Mouse (Mus musculus): Measurements from ENCODE around the gene Synrg.

Synrg gene

DNA sequence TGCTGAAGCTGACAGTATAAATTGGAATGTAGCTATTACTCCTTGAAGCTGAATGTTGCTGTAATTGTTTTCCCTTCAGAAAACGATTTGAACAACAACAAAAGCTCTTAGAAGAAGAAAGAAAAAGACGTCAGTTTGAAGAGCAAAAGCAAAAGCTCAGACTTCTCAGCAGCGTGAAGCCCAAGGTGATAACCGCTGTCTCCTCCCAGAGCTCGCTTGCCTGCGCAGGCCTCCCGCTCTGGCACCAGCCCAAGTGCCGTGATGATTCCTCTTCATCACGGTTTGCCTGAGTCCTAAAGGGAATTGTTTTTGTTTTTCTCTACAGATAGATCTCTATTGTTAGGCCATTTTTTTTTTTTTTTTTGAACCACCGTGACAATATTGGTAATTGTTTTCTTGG, 17.1 kb downstream of the Synrg start:
- DNase-seq (ENCODE audit: low spot score), result no peak

DNA sequence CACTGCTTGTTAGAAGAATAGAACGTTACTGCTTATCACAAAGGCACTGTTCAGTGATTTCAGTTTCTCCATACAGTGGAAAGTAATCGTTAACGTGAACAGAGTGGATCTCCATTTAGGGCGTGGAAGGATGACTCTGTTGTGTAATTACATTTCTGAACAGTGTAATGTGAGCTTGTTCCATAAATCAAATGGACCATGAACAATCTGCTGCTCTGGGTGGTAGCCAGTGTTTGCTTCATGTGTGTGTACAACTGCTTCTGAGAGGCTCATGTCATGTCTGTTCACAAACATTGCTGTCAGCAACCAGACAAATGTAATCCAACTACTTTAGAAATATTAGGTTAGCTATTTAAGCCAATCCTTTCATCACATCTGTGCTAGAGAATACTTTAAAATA, 27.5 kb downstream of the Synrg start:
- no peak for DNase-seq (ENCODE audit: low spot score)

DNA sequence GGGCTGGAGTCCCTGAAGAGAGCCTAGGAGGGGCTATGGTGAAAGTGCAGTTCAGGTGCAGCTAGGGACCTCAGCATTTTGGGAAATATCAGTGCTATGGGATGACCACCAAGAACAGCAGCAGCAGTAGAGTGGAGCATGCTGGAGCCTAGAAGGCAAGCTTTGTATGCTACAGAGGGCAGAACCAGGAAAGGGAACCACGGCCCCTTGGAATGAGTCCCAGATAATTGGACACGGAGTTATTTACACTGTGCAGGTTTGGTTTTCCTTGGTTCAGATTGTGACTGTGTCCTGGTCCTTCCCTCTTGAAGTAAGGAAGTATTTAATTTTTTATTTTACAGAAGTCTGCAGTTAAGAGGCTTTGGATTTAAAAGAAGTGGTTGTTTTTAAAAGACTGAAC, 29.2 kb downstream of the Synrg start:
- no peak for DNase-seq (ENCODE audit: low spot score)

DNA sequence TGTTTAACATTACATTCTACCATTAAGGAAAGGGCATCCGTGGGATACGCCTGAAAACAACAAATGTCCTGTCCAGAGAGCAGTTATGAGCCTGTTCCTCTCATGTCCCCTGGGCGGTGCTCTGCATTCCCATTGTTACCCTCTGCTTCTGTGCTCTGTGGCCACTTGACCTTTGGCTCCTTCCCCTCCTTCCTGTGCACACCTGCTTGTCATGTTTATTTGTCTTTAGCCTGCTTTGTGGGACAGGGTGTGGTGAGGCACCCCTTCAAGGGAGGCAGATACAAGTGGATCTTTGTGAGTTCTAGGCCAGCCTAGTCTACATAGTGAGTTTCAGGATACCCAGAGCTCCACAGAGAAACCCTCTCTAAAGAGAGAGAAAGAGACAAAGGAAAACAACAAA, 30.3 kb downstream of the Synrg start:
- no peak for DNase-seq (ENCODE audit: low spot score)

DNA sequence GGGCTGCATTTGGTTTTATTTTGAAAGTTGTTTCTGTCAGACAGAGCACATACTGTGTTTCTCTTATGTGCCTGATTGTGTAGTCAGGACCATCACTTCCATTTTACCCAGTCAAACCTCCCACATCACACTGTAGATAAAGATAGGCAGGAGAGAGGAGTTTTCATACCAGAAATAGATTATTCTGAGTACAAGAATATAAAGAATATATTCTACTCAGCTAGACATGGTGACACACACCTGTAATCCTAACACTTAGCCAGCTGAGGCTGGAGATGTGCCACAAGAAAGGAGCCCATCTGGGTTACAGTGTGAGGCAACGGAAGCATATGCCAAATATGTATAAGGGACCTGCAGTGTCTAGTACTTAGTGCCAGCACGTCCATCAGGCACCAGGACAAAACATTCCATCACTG, 31.3 kb downstream of the Synrg start:
- no peak for DNase-seq (ENCODE audit: low spot score)

DNA sequence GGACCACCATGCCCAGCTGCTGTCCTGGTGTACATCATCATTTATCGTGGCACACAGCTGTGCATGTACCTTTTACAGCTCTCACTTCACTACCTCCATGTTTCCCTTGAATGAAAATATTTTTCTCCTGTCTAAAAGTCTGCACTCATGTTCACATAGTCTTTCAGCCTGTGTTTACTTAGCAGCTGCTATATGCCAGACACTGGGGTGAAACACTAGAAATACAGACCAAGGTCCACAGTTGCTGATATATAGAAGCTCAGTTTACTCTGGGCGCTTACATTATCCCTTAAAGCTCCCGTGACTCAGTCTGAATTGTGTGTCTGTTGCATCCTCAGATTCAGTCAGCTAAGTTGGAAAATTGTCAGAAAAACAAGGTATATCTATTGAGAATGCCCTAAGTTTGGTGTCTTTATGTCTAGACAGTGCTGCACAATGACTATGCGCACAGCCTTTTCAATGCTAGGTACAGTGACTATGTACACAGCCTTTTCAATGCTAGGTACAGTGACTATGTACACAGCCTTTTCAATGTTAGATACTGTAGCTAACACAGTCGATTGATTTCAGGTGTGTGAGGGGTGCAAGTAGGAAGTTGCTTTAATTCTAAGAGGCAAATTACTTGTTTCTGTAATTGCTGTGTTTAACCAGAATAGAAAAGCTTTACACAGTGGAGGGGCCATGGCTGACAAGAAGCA, 33.1 kb downstream of the Synrg start:
- DNase-seq (ENCODE audit: low spot score), result no peak

DNA sequence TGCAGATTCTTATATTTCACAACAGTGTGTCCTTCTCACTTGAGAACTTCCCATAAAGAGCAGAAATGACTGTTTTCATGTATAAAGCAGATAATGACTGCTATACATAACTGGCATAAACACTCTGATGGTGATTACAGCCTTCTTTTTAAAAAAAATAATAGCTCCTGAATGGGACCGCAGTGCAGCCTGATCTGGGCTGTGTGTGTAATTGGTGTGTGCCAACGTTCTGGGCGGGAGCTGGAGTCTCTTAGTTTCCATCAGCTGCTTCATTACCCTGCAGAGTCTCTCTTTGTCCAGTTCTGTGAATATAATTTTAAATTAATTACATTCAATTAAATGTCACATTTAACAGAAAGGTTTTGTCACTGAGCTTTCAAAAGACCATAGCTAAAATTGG, 34.8 kb downstream of the Synrg start:
- no peak for DNase-seq (ENCODE audit: low spot score)

DNA sequence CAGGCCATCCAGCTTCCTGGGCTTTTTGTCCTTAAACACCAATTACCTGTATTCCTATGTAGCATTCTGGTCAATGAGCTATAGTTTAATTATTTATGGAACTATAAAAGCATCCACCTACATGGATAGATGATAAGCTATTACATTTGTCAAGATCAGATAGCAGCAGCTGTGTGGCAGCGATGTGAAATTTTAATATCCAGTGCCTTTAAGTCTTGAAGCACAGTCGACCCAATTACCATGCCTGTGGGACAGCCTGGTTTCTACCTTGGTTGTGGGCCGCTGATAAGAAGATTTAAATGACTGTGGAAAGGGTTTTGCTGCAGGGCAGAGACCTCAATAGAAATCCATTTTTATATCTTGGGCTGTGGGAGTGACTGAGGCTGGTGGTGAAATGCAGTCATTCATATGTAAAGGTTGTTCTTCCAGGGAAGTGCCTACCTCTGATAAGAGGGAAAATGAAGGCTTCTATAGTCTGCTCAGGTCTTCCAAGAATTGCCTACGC, 35.2 kb downstream of the Synrg start:
- DNase-seq (ENCODE audit: low spot score), result no peak

DNA sequence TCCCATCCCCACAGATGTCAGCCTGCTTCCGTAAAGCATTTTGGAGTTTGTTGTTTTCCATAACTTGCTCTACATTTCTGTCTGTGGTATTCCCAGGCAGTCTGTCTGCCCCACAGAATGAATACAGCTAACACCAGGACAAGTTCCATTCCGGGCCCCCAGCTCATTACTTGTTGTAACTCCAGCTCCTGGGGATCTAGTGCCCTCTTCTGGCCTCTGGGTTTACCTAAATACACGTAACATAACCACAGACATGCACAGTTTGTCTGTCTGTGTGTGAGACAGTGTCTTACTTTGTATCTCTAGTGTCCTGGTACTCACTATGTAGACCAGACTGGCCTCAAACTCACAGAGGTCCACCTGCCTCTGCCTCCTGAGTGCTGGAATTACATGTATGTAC, 37.0 kb downstream of the Synrg start:
- DNase-seq (ENCODE audit: low spot score), result no peak

DNA sequence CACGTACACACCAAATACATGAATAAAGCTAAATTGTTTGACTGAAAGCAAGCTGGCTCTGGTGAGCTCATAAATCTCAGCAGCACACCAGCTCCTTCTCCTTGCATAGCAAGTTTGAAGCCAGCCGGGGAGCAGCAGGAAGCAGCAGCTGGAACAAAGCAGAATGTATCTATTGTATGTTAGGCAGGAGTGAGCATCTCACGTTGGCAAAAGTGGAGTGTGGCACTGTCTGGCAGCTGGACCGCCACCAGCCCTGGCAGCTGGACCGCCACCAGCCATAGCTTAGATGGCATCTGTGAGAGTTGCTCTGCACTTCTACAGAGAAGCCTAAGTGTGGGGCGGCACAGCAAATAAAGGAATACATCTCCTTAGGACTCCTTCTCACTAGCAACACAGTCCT, 39.8 kb downstream of the Synrg start:
- DNase-seq (ENCODE audit: low spot score), result no peak

DNA sequence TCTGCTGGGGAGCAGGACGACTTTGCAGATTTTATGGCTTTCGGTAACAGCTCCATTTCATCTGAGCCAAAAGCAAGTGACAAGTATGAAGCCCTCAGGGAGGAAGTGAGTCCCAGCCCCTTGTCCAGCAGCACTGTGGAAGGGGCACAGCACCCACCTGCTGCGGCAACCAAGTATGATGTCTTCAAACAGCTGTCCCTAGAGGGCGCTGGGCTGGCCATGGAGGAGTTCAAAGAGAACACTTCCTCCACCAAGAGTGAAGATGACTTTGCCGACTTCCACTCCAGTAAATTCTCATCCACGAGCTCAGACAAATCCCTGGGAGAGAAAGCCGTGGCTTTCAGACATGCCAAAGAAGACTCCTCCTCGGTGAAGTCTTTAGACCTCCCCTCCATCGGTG, 44.8 kb downstream of the Synrg start:
- DNase-seq (ENCODE audit: low spot score), result no peak

DNA sequence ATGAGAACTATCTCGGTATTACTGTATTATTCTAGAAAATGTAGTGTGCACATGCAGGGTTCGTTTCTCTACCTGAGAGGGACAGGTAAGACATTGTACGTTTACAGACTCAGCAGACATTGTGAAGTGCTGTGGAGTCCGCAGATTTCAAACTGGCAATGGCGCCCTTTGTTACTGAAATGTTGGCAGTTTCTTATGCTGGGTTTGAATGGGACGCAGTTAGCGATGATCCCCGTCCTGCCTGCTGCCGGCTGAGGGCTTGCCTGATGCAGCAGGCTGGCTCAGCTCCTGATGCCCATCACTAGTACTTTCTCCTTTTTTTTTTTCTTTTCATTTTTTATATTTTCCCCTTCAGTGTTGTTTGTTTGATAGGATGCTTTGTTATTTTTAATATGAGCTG, 46.2 kb downstream of the Synrg start:
- no peak for DNase-seq (ENCODE audit: low spot score)

DNA sequence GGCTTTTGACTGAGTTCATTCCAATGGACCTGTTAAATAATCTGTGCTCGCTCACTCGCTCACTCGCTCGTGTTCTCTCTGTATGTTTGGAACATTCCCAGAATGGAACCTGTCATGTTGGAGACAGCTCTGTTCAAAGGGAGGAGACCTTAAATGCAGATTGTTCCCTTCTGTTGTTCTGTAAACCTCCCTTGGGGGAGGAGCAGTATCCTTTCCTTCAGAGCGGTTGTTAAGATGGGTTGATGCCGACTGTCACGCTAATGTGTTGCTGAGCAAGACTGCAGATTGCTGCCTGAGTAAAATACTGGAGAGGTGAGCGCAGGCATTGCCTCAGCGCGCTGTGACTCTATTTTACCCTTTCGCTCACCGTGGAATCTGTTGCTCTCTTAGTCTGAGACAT, 46.8 kb downstream of the Synrg start:
- DNase-seq (ENCODE audit: low spot score), result no peak

DNA sequence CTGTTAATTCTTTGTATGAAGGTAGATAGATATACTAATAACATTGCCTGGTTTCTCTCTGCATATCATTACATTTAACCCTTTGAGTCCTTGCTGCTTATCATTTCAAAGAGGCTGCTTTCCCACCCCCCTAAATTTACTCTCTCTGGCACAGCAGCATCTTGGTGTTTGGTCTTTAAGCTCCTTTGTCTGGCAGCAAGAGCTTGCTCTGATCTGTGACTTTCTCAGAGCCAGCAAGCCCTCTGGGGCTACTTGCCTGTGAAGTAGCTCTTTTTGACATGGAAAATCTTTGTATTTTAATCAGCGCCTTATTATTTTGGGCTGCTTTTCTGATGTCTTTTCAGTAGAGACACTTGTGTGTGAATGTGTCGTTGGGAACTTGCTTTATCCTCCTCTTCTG, 47.3 kb downstream of the Synrg start:
- DNase-seq (ENCODE audit: low spot score), result no peak

DNA sequence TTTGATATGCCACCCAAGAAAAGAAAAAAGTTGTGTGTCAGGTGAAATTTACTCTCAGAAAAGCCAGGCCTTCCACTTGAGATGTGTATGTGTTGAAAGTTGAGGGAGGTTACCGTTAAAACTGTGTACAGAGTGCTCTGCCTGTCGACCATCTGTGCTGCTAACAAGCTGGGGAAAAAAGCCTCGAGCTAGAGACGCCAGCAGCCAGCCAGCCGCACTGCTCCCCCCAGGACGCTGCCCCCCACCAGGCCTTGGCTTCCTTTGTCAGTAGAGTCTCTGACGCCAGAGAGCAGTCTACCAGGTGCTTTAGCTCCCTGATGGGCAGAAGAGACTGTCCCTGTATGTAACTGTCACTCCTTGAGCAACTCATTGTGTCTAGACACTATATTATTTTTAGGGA, 48.9 kb downstream of the Synrg start:
- no peak for DNase-seq (ENCODE audit: low spot score)

DNA sequence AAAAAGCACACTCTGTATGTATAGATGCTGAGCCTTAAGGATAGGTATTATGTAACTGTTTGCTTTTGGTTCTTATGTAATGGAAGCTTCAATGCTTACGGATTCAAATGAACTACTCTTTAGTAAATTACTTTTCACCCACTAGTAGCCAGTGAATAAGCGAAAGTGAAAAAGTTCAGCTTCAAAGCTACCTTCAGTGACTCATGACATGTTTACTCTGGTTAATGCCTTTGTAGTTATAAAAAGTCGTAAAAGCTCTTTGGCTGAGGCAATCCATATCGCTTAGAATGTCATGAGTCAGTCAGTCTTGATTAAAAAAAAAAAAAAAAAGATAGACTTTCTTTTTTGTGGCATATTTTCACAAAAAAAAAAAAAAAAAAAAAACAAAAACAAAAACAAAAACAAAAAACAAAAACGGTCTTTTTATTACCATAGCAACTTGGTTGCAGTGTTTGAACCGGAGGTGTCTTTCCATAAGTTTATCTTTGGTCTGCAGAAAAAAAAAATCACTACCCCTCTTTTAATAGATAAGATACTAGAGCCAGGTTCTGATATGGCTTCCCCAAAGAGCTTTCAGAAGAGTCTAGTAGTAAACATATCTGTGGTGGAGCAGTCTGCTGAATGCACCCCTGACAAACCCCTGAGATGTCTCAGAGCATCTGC, 52.0 kb downstream of the Synrg start:
- no peak for DNase-seq (ENCODE audit: low spot score)

DNA sequence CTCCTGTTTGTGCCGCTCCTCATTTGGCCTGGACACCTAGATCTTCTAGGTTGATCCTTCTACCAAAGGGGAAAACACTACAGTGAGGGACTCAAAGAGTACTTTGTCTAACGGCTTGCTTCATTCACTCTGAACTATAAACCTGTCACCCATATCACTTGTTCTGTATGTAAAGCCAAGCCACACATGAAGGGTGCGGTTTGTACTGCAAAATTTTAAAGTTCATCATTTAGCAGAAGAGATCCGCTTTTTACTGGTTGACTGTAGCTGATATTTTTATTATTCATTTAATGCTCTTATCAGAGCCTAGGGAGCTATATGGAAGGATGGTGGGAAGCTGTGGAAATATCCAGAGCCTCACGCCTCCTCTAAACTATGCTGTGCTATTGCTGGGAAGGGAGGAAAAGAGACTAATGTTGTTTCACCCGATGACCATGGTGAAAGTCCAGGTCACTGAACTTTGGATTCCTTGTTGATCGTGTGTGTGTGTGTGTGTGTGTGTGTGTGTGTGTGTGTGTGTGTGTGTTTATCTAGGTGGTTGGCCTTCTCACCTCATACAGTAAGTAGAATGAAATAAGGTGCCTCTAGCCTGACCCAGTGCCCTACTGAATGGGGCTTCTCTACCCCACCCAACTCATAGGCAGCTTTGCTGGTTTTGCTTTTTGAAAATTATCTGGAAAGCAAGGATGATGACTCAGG, 52.7 kb downstream of the Synrg start:
- DNase-seq (ENCODE audit: low spot score), result no peak

DNA sequence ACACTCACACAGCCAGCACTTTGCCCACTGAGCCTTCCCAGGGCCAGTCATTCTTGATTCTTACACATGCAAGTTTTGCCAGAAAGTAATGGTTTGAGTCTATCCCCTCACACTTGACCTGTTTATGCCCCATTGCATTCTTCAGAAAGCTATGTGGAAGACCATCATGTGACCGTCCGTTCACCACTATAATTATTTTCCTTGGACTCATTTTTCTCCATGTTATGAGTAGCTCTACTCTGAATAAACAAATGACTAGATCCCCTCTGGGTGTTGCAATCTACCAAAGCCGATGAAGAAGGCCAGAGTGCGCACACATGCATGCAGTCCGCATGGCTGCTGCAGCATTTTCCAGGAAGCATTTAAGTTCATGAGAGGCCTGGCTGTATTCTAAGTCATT, 63.0 kb downstream of the Synrg start:
- DNase-seq (ENCODE audit: low spot score), result no peak

DNA sequence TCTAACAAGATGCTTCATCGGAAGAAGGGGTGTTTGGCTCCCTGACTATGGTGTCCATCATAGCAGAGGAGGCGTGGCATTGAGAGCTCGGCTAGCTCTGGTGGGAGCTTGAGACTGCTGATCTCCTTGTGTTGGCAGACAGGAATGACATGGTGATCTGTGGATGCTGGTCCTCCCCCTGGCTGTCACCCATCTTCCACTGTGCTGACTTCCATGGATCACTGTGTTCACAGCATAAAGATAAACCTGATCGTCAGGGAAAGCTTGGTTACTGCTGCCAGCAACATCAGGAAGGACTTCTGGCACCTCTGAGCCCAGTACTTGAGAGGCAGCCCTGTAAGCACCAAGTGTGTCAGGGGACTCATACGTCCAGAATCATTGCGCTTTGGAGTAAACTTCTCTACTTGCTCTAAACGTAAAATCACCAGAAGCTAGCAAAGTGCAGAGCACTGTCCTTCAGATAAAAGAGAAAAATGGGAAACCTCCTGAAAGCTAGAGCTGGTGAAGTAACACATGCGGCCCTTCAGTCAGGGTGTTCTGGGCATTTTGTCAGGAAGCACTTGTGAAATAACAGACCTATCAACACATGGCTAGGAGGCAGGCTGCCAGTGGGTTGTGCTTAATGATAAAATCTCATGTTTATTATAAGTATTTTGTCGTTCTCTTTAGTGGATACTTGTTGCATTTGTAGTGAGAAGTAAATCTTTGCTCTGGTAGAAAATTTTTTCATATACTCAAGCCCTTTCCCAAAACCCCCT, 64.2 kb downstream of the Synrg start:
- DNase-seq (ENCODE audit: low spot score), result peak; percentile 24

DNA sequence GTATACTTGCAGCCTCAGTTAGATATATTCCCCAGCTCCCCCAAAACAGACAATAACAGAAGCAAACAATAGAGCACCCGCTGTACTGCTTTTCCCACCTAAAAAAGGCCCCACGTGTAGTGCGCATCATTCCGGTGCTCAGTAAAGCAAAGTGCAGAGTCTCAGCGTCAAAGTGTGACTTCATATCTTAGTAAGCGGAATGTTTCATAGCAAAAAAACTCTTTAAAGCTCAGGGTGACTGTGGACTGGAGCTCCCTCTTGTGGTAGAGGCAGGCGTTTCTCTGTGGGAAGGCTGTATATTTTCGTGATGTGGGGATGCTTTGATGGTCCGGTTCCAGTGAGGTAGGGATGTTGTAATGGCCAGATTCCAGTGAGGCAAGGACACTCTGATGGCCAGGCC, 67.7 kb downstream of the Synrg start:
- no peak for DNase-seq (ENCODE audit: low spot score)

DNA sequence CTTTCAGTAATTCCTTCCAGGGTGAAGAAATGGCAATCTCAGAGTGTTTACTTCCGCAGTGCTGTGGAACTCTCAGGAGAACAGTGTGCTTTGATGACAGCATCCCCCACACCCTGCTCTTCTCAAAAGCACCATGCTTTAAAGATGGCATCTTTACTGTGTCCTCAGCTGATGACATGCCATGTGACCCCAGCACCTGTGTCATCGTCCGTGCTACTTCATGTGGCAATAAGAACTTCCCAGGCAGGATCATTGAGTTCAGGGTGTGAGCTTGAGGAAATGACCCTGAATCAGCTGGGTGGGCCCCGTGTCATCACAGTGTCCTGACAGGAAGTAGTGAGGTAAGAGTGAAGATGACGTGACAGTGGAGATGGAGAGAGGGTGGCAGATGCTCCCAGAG, 68.3 kb downstream of the Synrg start:
- DNase-seq (ENCODE audit: low spot score), result no peak

DNA sequence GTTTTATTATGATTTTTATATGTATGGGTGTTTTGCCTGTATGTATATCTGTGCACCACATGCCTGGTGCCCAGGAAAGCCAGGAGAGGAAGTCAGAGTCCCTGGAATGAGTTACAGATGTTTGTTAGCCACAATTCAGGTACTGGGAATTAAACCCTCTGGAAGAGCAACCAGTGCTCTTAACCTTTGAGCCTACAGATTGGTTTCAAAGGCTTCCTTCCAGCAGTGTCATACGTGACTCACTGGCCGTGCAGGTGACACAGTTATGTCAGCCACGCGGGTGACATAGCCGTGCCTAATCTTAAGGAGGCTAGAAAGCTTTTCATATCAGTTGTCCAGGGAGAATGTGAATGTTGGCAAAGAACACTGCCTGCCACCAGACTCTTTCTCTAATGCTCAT, 69.4 kb downstream of the Synrg start:
- DNase-seq (ENCODE audit: low spot score), result no peak

DNA sequence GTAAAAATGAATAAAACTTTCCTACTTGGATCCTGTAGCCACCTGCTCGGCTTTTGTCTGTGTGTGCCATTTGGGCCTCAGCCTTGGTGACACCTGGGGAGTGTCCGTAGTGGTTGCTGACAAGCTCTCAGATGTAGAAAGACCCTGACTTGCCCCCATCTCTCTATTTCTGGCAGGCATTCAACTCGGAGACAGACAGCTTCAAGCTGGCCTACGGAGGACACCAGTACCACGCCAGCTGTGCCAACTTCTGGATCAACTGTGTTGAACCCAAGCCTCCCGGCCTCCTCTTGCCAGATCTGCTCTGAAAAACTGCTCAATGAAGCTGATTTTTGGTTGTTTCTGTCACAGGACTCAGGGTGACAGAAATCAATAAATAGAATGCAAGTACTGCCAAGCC, 76.4 kb downstream of the Synrg start:
- DNase-seq (ENCODE audit: low spot score), result no peak
